Mouse (Mus musculus) frontal cortex, adult 2 months (tissue): ENCODE results near the gene Cd96. TPM values are rescaled to one million over a fixed set of nuclear protein-coding genes. Genes with fewer than 3 reads are reported as not detected.
A peak's percentile ranks its signal among the peaks of the same experiment; 100 is the strongest.

Source experiments
- DNase-seq, 2 experiments: peaks; one replicate each; pipeline ENCODE4 v3.0.0; 2022; ENCODE audit warnings: low spot score in 1 of 2; ENCODE audit errors: extremely low spot score in 1 of 2
- polyA plus RNA-seq: library from polyadenylated mRNA; depleted of rRNA; stranded (reverse); fragments of >200 nt; gene quantifications from 2 replicates; pipeline ENCODE4 v1.2.3, GENCODE M21; 2012

Gene Cd96
- polyA plus RNA-seq, 1 experiment = not detected

DNA sequence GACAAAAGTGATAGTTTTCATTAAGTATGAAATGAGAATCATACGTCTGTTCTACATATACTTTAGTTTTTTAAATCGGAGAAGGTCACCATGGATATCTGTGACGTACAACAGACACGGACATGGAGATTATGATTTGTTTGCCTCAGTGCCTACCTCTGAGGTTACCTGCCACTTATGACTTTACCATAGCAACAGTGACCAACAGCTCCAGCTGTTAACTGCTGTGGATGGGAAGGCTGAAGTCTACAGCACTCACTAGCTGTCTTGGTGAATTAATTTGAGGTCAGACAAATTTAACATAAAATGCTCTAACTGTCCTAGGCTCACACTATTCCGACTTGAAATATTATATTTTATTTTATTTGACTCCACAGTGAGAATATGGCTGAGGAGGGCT is 56.8 kb downstream of the Cd96 start:
- no peak for DNase-seq

DNA sequence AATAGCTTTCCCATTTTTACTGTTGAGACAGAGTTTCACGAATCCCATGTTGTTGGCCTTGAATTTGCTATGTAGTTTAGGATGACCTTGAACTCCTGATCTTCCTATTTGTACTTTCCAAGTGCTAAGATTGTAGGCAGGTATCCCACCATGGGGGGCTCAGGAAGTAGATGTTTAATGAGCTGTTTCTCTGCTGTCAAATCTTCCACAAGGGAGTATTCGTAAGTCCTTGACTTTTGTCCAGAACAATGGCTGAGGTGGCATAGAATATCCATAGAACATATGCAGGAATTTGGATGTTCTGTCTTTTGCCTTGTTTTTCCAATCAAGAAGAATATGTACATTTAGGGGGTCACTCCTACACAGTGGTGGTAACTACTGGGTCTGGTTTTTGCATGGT is 73.1 kb downstream of the Cd96 start:
- no peak for DNase-seq

DNA sequence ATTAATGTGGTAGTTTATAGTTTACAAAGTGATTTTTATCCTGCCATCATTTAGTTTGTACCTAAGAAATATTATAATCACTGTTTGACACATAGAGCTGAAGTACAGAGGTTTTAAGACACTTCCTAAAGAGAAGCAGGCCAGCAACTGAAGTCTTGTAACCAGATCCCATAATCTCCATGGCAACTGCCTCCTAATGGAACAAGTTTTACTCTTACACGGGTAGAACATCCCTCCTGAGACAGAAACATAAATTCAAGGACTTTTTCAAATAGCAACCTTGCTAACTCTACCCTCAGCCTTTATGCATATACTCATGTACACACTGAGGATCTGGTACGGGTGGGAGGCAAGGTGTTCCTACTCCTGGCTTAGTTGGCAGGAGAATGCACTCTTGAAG is 83.8 kb downstream of the Cd96 start:
- peak in 1 of 2 experiments; percentile 9 for DNase-seq

DNA sequence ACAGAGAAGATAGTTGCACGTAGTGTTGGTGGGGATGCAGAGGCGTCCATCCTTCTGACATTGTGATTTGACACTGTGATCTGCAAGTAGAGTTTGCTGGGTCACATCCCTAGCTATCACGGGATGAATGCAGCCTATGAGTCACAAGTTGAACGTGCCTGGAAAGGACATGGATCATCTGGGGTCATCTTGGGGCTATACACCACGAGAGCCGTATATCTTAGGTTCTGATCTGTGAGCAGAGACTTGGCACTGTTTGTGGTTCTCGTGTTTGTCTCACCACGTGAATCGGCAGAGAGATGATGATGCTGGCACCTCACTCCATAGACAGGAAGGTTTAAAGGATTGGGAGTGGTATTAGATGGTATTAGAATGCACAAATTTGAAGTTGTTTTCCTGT is 86.2 kb downstream of the Cd96 start:
- no peak for DNase-seq

DNA sequence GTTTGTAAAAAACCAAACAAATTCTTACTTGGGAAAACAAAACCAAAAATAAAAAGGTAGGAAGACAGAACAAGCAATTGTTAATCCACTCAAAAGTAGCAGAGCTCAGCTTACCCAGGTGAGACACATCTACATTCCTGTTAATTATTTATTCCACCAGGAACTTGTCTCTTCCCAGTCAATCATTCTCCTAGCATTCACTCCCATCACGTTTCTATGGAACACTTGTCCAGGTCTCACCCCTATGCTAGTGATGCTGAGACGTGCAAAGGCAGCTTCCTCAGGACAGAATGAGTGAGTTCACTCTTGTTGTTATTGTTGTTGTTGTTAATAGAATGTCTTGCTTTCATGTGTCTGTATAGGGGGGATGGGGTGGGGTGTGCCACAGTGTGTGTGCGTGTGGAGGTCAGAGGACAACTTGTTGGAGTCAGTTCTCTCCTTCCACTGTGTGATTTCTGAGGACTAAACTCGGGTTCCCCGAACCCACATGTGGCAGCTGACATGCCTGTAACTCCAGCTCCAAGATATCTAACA is 97.0 kb downstream of the Cd96 start:
- no peak for DNase-seq

DNA sequence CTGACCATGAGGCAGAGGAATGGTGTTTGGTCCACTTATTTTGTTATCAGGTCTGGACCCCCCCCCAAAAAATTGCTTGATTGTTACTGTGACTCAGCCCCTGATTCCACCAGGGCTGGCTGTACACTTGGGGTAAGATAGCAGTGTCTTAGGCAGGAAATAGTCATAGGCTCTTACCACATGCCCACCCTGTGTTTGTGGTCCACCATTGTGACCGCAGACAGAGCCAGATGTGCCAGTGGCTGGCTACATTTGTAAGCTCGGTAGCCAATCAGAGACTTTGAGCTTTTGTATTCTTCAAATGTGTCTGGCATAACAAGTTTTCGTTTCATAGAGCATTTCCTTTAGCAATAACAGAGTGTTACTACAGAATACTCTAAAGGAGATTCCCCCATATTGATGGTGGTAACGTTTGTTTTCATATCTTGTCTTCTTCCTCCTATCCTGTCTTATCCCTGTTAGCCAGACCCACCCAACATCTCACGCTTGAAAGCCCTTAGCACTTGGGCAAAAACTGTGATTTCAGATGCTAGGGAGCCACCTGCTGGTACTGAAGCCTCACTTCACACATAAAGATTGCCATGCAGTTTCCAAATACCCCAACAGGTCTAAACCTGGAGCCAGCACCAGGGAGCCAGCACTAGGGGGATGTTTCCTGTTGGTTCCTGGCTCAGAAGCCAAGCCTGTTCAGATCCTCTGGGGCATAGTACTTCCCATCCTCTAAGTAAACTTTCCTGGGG is 97.7 kb downstream of the Cd96 start:
- peak; percentile 30 to 83 for DNase-seq

DNA sequence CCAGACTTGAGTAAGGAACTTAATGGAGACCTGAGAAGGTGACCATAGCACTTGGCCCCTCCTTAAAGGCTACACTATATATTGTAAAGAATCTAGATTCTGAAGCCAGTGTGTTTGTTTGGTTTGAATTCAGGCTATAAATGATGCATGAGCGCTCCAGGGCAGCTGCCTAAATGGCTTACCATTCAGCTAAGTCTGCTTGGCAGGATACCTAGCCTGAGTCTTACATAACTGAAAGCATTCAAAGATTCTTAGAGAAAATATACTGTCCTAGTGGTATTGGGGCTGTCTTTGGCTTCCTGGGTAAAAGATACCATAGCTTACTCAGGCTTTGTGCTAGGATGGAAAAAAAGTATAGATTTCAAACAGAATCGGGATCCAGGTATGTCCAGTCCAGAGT is 98.7 kb downstream of the Cd96 start:
- DNase-seq = peak in 1 of 2 experiments; percentile 53

DNA sequence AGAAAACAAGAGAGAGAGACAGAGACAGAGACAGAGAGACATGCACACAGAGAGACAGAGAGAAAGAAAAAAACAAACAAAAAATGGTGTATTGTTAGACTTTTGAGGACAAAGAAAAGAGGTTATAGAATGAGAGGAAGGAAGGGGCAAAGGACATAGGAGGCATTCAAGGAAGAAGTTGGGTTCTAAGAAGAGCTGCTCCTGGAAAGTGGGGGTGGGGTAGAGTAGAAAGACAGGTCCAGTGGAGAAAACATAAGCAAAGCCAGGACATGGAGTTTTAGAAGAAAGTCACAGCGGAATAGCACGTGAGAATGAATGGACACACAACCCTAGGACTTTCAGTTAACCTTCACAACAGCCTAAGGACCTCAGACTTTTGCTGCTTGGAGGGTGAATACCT is 99.7 kb downstream of the Cd96 start:
- DNase-seq = no peak

DNA sequence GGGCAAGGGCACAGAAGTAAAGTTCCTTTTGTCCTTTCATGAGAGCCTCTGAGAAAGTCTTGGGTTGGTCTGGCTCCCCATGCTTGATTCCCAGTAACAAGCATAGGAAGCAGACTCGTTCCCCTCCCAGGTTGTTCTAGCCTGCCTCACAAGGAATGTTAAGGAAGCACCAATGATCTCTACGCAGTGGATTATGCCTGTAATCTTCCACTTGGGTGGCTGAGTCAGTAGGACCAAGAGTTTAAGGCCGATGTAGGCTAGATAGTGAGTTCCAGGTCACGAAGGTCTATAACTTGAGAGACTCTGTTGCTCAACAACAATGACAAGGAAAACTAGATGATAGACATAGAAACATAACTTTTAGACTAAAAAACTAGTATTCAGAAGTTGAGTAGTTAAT is 100.3 kb downstream of the Cd96 start:
- no peak for DNase-seq

DNA sequence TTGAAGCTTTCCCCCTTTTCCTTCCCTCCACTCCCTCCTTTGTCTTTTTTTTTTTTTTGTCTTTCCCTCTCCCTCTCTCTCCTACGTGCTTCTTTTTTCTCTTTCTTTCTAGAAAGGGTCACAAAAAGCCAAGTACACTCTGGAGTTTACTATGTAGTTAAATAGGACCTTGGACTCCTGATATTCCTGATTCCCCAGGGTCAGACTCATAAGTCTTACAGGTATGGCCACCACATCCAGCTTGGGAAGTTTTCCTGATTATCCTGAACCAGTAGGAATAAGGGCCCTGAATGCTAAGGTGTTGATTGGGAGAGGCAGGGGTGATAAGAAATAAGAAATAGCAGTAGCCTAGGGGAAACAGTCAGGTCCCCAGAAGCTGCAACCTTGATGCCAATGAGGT is 100.7 kb downstream of the Cd96 start:
- DNase-seq = no peak

DNA sequence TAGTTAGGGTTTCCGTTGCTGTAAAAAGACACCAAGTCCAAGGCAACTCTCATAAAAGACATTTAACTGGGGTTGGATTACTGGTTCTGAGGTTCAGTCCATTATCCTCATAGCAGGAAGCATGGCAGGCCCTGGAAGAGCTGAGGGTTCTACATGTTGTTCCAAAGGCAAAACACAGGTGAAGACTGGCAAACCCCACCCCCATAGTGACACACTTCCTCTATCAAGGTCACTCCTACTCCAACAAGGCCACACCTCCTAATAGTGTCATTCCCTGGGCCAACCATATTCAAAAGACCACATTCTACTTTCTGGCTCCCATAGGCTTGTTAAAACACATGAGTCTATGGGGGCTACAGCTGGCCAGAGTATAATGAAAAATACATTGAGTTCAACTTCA is 108.4 kb downstream of the Cd96 start:
- no peak for DNase-seq

DNA sequence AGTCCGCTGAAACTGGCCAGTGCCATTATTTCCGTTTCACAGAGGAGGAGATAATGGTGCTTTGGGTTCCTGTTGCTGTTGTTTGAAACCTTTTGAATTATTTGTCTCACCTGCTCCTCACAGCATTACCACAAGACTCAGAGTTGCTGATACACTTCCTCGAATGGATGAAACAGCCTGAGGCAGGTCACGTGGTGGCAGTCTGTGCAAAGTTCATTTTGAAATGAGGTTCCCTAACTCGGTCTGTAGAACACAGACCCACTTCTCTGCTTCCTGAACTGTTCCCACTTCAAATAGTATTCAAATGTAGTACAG is 109.2 kb downstream of the Cd96 start:
- DNase-seq = no peak

DNA sequence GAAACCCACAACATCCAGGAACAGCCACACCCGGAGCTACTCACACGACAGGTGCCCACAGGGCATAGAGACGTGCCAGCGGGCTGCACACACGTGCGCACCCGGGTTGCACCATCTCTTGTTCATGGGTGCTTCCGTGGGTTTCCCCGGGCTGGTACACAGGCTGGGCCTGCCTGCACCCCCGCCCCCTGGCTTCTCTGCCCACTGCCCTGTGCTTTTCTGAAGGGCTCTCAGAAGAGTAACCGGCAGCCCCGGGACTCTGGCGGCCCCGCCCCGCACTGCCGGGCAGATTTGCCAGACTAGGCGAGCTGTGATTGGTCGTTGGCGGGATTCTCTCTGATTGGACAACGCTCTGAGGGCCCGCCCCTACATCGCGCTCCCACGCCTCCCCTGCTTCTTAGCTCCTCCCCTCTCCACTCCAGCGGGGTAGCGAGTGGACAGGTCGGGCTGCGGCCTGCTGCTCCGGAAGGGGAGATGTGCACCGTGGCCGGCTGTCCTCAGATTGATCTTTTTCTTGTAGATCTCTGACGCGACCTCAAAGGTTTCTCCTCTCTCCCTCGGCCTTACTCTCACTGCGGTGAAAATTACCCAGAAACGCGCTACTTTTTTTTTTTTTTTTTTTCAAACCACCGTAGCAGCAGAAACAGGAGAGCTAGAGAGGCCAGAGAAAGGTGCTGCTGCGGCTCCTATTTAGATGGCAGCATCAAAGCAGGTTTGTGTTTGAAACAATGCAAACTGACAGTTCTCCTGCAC is 109.7 kb downstream of the Cd96 start, which contains the start of gene Plcxd2:
Plcxd2 (minus strand) TSS at position 66 of the 753 bp plus-strand sequence.
- peak; percentile 90 to 96 for DNase-seq

DNA sequence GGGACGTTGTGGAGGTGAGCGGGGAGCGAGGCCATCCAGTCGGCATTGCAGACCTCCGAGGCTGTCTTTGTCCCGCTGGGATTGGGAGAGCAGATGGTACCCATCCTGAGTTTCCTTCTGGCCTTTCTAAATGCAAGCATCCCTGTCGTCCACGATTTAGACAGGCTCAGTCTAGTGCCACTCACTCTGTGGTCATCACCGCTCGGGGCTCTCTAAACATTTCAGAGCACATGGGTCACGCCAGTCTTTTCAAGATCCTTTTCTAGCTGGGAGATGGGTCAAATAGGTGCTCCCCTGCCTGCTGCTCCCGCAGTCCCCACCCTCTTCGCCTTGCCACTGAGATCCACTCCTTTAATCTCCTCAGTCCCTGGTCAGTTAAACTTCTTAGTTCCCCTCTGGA is 110.3 kb downstream of the Cd96 start:
- no peak for DNase-seq

DNA sequence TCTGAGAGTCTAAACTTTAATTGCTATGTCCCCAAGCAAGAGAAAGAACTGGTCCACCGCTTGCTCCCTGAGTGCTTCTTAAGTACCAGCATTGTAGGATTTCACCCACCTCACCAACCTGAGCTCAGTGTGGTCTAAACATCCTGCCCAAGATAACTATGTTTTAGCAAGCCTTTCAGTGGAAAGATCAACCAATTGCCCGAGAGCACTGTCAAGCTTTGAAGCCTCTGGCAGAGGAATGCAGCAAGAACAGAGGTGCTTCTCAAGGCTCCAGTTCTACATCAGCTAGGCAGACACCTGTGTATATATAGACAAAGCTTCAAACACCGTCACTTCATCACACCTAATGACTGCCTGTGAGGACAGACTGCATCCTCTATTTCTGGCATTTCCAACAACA is 111.3 kb downstream of the Cd96 start:
- no peak for DNase-seq

DNA sequence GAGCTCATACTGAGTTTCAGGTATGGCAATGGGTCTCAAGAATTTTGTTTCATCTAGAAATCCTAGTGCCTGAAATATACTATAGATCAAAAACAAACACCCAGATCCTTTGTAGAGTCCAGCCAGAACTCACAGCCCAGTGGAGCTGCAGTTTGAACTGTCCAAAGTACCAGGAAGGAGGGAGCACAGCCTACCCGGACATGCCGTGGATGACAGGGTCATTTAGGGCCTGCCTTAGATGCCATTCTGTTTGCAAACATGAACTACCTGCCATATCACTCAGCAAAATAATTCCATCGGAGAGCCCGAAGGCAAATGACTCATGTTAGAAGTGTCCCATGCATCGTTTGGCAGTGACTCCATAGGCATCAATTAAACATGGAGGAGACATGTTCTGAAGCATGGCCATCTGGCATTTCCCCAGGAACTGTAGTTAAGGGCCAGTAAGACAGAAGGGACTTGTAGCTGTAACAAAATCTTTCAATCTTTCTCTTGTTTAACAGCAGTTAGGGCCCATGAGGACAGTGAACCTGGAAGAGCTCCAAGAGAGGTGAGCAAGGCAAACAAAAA is 111.9 kb downstream of the Cd96 start:
- no peak for DNase-seq

DNA sequence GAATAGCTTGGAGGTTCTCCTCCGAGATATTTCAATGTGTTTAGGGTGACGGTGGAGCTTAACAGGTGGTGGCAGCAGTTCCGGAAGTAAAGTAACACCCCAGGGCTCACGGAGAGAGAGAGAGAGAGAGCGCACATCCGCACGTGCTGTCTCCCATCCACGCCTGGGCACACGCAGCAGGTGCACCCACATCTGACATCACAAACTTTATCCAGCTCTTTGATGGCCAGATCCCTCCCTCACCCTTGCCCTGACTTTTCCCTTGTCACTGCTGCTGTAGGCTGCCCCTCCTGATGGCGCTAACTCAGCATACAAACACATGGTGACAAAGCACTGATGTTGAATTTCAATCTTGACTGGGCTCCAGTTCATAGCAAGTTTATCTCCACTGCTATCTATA is 113.8 kb downstream of the Cd96 start:
- no peak for DNase-seq

DNA sequence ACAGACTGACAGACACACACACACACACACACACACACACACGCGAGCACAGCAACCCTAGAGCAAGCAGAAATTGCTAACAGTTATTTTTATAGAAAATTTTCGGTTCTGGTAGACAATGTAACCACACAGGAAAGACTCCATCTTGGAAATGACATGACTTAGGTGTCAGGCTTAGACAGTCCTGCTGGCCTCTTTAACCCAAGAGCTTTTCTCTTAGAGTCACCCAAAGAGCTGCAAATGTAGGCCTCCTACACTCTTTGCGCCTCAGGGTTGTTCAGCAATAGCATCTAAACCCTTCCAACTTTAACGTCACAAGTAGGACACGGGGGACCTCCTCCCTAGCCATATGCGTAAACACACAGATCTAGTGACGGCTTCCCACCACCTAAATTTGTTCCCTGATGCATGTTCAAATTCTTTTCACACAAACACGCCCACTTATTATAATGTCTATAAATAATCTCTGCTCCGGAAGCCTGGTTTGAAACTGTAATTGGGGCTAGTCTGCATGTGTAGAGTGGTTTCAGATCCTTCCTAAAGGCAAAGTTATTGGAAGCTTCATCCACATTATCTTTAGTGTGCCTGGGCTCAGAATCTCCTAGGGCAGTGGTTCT is 118.4 kb downstream of the Cd96 start:
- peak; percentile 27 to 59 for DNase-seq

DNA sequence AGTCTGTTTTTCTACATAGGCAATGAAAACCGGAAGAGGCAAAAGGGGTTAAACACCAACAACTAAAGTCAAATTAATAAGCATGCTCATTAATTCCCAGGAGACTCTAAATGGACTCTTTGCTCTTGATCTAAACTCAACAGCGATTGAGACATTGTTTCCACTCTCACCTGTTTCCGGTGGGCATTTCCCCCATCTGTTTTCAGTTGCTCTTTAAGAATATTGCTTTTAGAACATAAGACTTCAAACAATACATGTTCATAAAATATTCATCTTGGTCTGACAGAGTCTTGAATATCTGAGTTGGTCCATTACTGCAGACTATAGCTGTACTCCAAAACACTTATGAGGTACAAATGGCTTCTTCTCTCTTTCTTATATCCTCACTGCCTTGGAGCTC is 119.1 kb downstream of the Cd96 start:
- no peak for DNase-seq

DNA sequence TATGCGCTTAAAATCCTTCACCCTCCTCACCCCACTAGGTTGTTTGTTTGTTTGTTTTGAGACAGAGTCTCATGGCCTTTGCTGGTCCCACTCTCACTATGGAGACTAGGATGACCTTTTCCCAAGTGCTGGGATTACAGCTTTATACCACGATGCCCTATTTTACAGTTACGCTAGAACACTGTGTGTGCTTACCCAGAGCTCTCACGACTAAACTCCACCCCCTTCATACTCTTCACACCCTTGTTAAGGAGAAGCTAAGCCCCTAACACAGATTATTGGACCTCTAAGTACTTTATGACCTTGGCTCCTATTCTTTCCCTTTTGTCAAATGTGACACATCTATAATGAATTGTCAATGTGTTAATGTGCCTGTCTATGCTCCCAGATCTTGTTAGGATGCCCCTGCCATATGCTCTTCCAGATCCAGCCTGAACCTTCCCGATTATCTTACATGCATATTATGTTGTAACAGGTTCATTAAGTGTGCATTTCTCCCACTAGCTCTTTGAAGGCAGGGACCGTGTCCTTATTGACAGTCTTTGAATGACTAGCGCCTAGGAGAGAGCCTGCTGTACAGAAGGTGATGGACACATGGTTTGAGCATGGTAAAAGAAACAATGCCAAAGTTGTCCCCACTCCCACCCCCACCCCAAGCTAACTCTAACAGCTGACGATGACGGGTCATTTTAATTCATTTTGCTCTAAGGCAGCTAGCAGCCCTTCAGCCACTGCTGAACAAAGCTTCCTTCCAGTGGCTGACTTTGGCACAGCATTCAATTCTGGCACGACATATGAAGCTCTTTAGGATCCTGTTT is 120.5 kb downstream of the Cd96 start:
- no peak for DNase-seq
